Mouse (Mus musculus): ENCODE measurements around the gene Cass4. TPM values are rescaled to one million over a fixed set of nuclear protein-coding genes. Genes with fewer than 3 reads are reported as not detected.
A peak's percentile ranks its signal among the peaks of the same experiment; 100 is the strongest.

Gene Cass4
- polyA plus RNA-seq, 1 experiment from 2014 or later: 0.35 TPM

DNA sequence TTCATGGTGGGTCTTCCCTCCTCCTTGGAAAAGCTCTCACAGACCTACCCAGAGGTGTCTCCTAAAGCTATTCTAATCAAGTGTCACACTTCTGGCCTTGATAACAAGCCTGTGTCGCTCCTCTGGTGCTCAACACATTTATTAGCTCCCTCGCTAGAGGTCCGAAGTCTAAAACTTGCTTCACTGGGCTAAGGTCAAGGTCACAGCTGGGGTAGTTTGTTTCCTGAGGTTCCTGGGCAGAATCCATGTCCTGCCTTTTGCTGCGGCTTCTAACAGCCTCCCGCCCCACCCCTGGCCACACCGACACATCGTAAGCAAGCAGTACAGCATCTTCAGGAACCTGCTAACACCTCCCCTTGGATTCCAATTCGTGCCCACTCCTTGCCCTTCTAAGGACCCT lies 42.8 kb upstream of the Cass4 start:
- no peaks in the 10 kb centered on the region for H3K27me3 ChIP-seq (ENCODE audit: control insufficient read depth, insufficient read depth, low read length)
- H3K27ac ChIP-seq (replicated peaks; ENCODE audit: low read depth, low read length): no peak overlapping the region
- WGBS: 61% methylated on average over 8 of the region's 8 CpGs
- no peak overlapping the region for H3K4me2 ChIP-seq (ENCODE audit: low read depth, severe bottlenecking)
- DNase-seq (ENCODE audit: low spot score) (no peak), ATAC-seq (ENCODE audit: insufficient number of reproducible peaks, low FRiP score, low TSS enrichment, low read depth) (no peak)
- no peak overlapping the region for H3K9ac ChIP-seq (ENCODE audit: low read length)
- H3K36me3 ChIP-seq (ENCODE audit: control insufficient read depth, insufficient read depth, low read length): peaks cover under 1% of the 10 kb centered on the region; the same call in 1 of the 2 replicates
- H3K9me3 ChIP-seq (ENCODE audit: control insufficient read depth, low read length): no peaks in the 10 kb centered on the region
- H3K4me3 ChIP-seq (ENCODE audit: low read depth, low read length): no peak overlapping the region
- peaks cover 6% of the 10 kb centered on the region; the same call in 1 of the 2 replicates for H3K4me1 ChIP-seq (ENCODE audit: control insufficient read depth, insufficient read depth, low read length)

- WGBS: 88% methylated on average over 9 of the region's 9 CpGs
- Histone ChIP-seq H3K4me3 (ENCODE audit: low read depth, low read length) (no peak overlapping the region), H3K4me1 (ENCODE audit: control insufficient read depth, insufficient read depth, low read length) (no peaks in the 10 kb centered on the region), H3K27ac (replicated peaks; ENCODE audit: low read depth, low read length) (no peak overlapping the region), H3K36me3 (ENCODE audit: control insufficient read depth, insufficient read depth, low read length) (peaks cover 14% of the 10 kb centered on the region; the same call in 1 of the 2 replicates), H3K9me3 (ENCODE audit: control insufficient read depth, low read length) (no peaks in the 10 kb centered on the region), H3K27me3 (ENCODE audit: control insufficient read depth, insufficient read depth, low read length) (no peaks in the 10 kb centered on the region), H3K4me2 (ENCODE audit: low read depth, severe bottlenecking) (no peak overlapping the region), H3K9ac (ENCODE audit: low read length) (no peak overlapping the region)
- ATAC-seq (ENCODE audit: insufficient number of reproducible peaks, low FRiP score, low TSS enrichment, low read depth) (no peak), DNase-seq (ENCODE audit: low spot score) (no peak)
These were observed 40.4 kb upstream of the Cass4 start for GRCm38 (mm10) chr2:172353218-172353617.

DNA sequence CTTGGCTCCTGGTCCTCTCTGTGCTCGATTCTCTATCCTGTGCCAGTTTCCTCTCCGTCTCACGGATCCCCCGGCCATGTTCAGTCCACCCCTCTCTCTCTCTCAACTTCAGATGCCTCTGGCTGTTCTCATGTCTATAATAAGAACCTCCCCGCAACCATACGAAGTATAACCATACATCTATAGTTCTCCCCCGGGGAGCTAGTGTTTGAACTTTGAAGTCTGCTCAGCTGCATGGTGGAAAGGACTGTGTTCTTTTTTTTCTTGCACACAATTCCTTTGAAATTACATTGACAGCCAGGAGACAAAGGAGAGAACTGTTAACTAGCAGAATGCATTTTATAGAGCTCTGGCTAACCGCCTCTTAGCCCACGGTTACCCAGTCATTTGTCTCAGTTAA lies 38.8 kb upstream of the Cass4 start:
- Histone ChIP-seq H3K4me2 (ENCODE audit: low read depth, severe bottlenecking) (no peak overlapping the region), H3K9me3 (ENCODE audit: control insufficient read depth, low read length) (no peaks in the 10 kb centered on the region), H3K9ac (ENCODE audit: low read length) (no peak overlapping the region), H3K4me3 (ENCODE audit: low read depth, low read length) (no peak overlapping the region), H3K27me3 (ENCODE audit: control insufficient read depth, insufficient read depth, low read length) (no peaks in the 10 kb centered on the region), H3K27ac (replicated peaks; ENCODE audit: low read depth, low read length) (no peak overlapping the region), H3K4me1 (ENCODE audit: control insufficient read depth, insufficient read depth, low read length) (no peaks in the 10 kb centered on the region), H3K36me3 (ENCODE audit: control insufficient read depth, insufficient read depth, low read length) (peaks cover 23% of the 10 kb centered on the region)
- ATAC-seq (ENCODE audit: insufficient number of reproducible peaks, low FRiP score, low TSS enrichment, low read depth): no peak
- DNase-seq (ENCODE audit: low spot score): no peak
- WGBS: 82% methylated on average over 9 of the region's 9 CpGs

GRCm38 (mm10) chr2:172355833-172356232 lies 37.8 kb upstream of the Cass4 start:
- Histone ChIP-seq H3K9ac (ENCODE audit: low read length) (no peak overlapping the region), H3K4me3 (ENCODE audit: low read depth, low read length) (no peak overlapping the region), H3K9me3 (ENCODE audit: control insufficient read depth, low read length) (no peaks in the 10 kb centered on the region), H3K27ac (replicated peaks; ENCODE audit: low read depth, low read length) (no peak overlapping the region), H3K36me3 (ENCODE audit: control insufficient read depth, insufficient read depth, low read length) (peaks cover 28% of the 10 kb centered on the region), H3K4me1 (ENCODE audit: control insufficient read depth, insufficient read depth, low read length) (no peaks in the 10 kb centered on the region), H3K27me3 (ENCODE audit: control insufficient read depth, insufficient read depth, low read length) (no peaks in the 10 kb centered on the region), H3K4me2 (ENCODE audit: low read depth, severe bottlenecking) (no peak overlapping the region)
- DNase-seq (ENCODE audit: low spot score): no peak
- no peak for ATAC-seq (ENCODE audit: insufficient number of reproducible peaks, low FRiP score, low TSS enrichment, low read depth)
- 85% methylated on average over 5 of the region's 5 CpGs for WGBS

DNA sequence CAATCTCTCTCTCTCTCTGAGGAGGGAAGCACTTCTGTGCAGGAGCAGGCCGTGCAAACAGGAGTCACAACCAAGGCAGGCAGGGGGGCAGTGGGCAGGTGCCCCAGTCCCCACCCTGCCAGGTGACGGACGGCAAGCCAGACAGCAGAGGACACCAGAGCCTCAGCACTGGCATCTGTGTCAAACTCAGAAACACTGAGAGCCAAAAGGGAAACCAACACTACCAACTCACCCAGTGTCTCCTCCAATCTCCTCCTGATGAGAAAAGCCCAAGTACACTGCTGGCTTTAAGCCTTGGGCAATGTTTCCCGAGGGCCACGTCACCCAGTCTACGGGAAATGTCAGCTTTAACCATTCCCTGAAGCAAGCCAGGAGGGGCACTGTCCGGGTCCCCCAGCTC lies 30.4 kb upstream of the Cass4 start:
- Histone ChIP-seq H3K4me2 (ENCODE audit: low read depth, severe bottlenecking) (no peak overlapping the region), H3K36me3 (ENCODE audit: control insufficient read depth, insufficient read depth, low read length) (peaks cover 39% of the 10 kb centered on the region), H3K27me3 (ENCODE audit: control insufficient read depth, insufficient read depth, low read length) (no peaks in the 10 kb centered on the region), H3K9ac (ENCODE audit: low read length) (no peak overlapping the region), H3K9me3 (ENCODE audit: control insufficient read depth, low read length) (no peaks in the 10 kb centered on the region), H3K4me3 (ENCODE audit: low read depth, low read length) (no peak overlapping the region), H3K27ac (replicated peaks; ENCODE audit: low read depth, low read length) (no peak overlapping the region), H3K4me1 (ENCODE audit: control insufficient read depth, insufficient read depth, low read length) (peaks cover 2% of the 10 kb centered on the region; the same call in 1 of the 2 replicates)
- no peak for ATAC-seq (ENCODE audit: insufficient number of reproducible peaks, low FRiP score, low TSS enrichment, low read depth)
- WGBS: 83% methylated on average over 7 of the region's 7 CpGs
- no peak for DNase-seq (ENCODE audit: low spot score)

GRCm38 (mm10) chr2:172370411-172371223 lies 23.0 kb upstream of the Cass4 start, which contains the start of the genes Aurka and Cstf1:
TSS of gene Aurka (minus strand) at chr2:172370535.
TSS of gene Cstf1 (plus strand) at chr2:172370681.
- no peaks in the 10 kb centered on the region for H3K9me3 ChIP-seq (ENCODE audit: control insufficient read depth, low read length)
- H3K4me2 ChIP-seq (ENCODE audit: low read depth, severe bottlenecking): peak within 1 kb of the TSS; percentile 66
- peaks cover 25% of the 10 kb centered on the region; the same call in 1 of the 2 replicates for H3K36me3 ChIP-seq (ENCODE audit: control insufficient read depth, insufficient read depth, low read length)
- ATAC-seq (ENCODE audit: insufficient number of reproducible peaks, low FRiP score, low TSS enrichment, low read depth) (peak; percentile 95), DNase-seq (ENCODE audit: low spot score) (peak; percentile 94)
- WGBS: under 1% methylated on average over 63 of the region's 66 CpGs
- peak within 1 kb of the TSS; percentile 93 for H3K4me3 ChIP-seq (ENCODE audit: low read depth, low read length)
- peak within 1 kb of the TSS; percentile 73 for H3K27ac ChIP-seq (replicated peaks; ENCODE audit: low read depth, low read length)
- H3K27me3 ChIP-seq (ENCODE audit: control insufficient read depth, insufficient read depth, low read length): no peaks in the 10 kb centered on the region
- H3K9ac ChIP-seq (ENCODE audit: low read length): peak within 1 kb of the TSS; percentile 94
- H3K4me1 ChIP-seq (ENCODE audit: control insufficient read depth, insufficient read depth, low read length): peaks cover 9% of the 10 kb centered on the region

- no peaks in the 10 kb centered on the region for H3K9me3 ChIP-seq (ENCODE audit: control insufficient read depth, low read length)
- H3K4me3 ChIP-seq (ENCODE audit: low read depth, low read length): peak overlapping the region; percentile 93
- H3K4me1 ChIP-seq (ENCODE audit: control insufficient read depth, insufficient read depth, low read length): peaks cover 9% of the 10 kb centered on the region
- H3K27me3 ChIP-seq (ENCODE audit: control insufficient read depth, insufficient read depth, low read length): no peaks in the 10 kb centered on the region
- H3K9ac ChIP-seq (ENCODE audit: low read length): peak overlapping the region; percentile 94
- no peak overlapping the region; the same call in 1 of the 2 replicates for H3K27ac ChIP-seq (replicated peaks; ENCODE audit: low read depth, low read length)
- 1% methylated on average over 11 of the region's 11 CpGs for WGBS
- DNase-seq (ENCODE audit: low spot score) (no peak), ATAC-seq (ENCODE audit: insufficient number of reproducible peaks, low FRiP score, low TSS enrichment, low read depth) (no peak)
- H3K36me3 ChIP-seq (ENCODE audit: control insufficient read depth, insufficient read depth, low read length): peaks cover 32% of the 10 kb centered on the region; the same call in 1 of the 2 replicates
- peak overlapping the region; percentile 49 for H3K4me2 ChIP-seq (ENCODE audit: low read depth, severe bottlenecking)
These were observed 22.3 kb upstream of the Cass4 start for GRCm38 (mm10) chr2:172371258-172371657.

- peaks cover 62% of the 10 kb centered on the region for H3K36me3 ChIP-seq (ENCODE audit: control insufficient read depth, insufficient read depth, low read length)
- 94% methylated on average over 4 of the region's 4 CpGs for WGBS
These were observed 17.0 kb upstream of the Cass4 start for GRCm38 (mm10) chr2:172376551-172376950.

More at GRCm38 (mm10) chr2:172376551-172376950, 17.0 kb upstream of the Cass4 start:
- H3K4me1 ChIP-seq (ENCODE audit: control insufficient read depth, insufficient read depth, low read length): no peaks in the 10 kb centered on the region
- H3K9me3 ChIP-seq (ENCODE audit: control insufficient read depth, low read length): no peaks in the 10 kb centered on the region
- no peak overlapping the region for H3K4me3 ChIP-seq (ENCODE audit: low read depth, low read length)
- H3K4me2 ChIP-seq (ENCODE audit: low read depth, severe bottlenecking): no peak overlapping the region
- no peak for DNase-seq (ENCODE audit: low spot score)
- ATAC-seq (ENCODE audit: insufficient number of reproducible peaks, low FRiP score, low TSS enrichment, low read depth): no peak
- no peaks in the 10 kb centered on the region for H3K27me3 ChIP-seq (ENCODE audit: control insufficient read depth, insufficient read depth, low read length)
- H3K9ac ChIP-seq (ENCODE audit: low read length): no peak overlapping the region
- no peak overlapping the region for H3K27ac ChIP-seq (replicated peaks; ENCODE audit: low read depth, low read length)

All from limb, embryonic 11.5 days (tissue).